Mouse (Mus musculus): ENCODE results near the gene Slc39a2.

Slc39a2 gene

GRCm38 (mm10) chr14:51932092-51933020 lies 39.7 kb downstream of the Slc39a2 start:
- no peak for DNase-seq

GRCm38 (mm10) chr14:51939005-51939404 lies 46.3 kb downstream of the Slc39a2 start:
- no peak for DNase-seq

- DNase-seq, result no peak
Observed at GRCm38 (mm10) chr14:51940944-51941560, 48.4 kb downstream of the Slc39a2 start.

GRCm38 (mm10) chr14:51941577-51941976 lies 48.9 kb downstream of the Slc39a2 start:
- DNase-seq, result no peak

GRCm38 (mm10) chr14:51942236-51942635 lies 49.5 kb downstream of the Slc39a2 start:
- DNase-seq, result no peak

GRCm38 (mm10) chr14:51943336-51943735 lies 50.6 kb downstream of the Slc39a2 start:
- DNase-seq, result no peak

Measured in spleen, adult 18-20 months (tissue).